Mouse (Mus musculus) midbrain, postnatal 0 days (tissue): ENCODE results near the gene Spp2. TPM values are rescaled to one million over a fixed set of nuclear protein-coding genes. Genes with fewer than 3 reads are reported as not detected.

Experiments
- ATAC-seq: fragments of 200-750 bp; cut with Nextera tagmentation; 2 replicates; pipeline ENCODE4 v1.8.0; 2017; ENCODE audit warnings: moderate number of reproducible peaks, mild to moderate bottlenecking, moderate TSS enrichment, moderate library complexity; ENCODE audit not compliant: low FRiP score
- DNase-seq: peaks from one replicate; pipeline ENCODE4 v3.0.0-alpha.2; 2015; ENCODE audit warnings: low spot score
- H3K27ac ChIP-seq: fragments of 300-500 bp; sonication (generic); 2 replicates; pipeline ENCODE4 v1.5.1; 2014; ENCODE audit warnings: low read depth, mild to moderate bottlenecking, low read length, mixed read lengths
- H3K27me3 ChIP-seq: fragments of 300-500 bp; sonication (generic); 2 replicates; pipeline ENCODE4 v1.6.1; 2014; ENCODE audit warnings: low read length, control low read depth, mixed read lengths; ENCODE audit not compliant: insufficient read depth
- H3K36me3 ChIP-seq: fragments of 300-500 bp; sonication (generic); 2 replicates; pipeline ENCODE4 v1.6.1; 2014; ENCODE audit warnings: low read length, control low read depth, mixed read lengths; ENCODE audit not compliant: insufficient read depth
- H3K4me1 ChIP-seq: fragments of 300-500 bp; sonication (generic); 2 replicates; pipeline ENCODE4 v1.6.1; 2014; ENCODE audit warnings: mild to moderate bottlenecking, control low read depth, antibody characterized with exemption, low read length, mixed read lengths; ENCODE audit not compliant: insufficient read depth
- H3K4me2 ChIP-seq: fragments of 300-500 bp; sonication (generic); 2 replicates; pipeline ENCODE4 v1.6.1; 2014; ENCODE audit warnings: low read depth, mild to moderate bottlenecking, low read length, mixed read lengths; ENCODE audit not compliant: poor library complexity, severe bottlenecking
- H3K4me3 ChIP-seq: fragments of 300-500 bp; sonication (generic); 2 replicates; pipeline ENCODE4 v1.5.1; 2014; ENCODE audit warnings: low read depth, mild to moderate bottlenecking, low read length, moderate library complexity
- H3K9ac ChIP-seq: fragments of 300-500 bp; sonication (generic); replicated peaks from 2 replicates; pipeline ENCODE4 v1.6.1; 2014; ENCODE audit warnings: mild to moderate bottlenecking, low read length, moderate library complexity, mixed read lengths; ENCODE audit not compliant: poor library complexity, severe bottlenecking
- H3K9me3 ChIP-seq: fragments of 300-500 bp; sonication (generic); 2 replicates; pipeline ENCODE4 v1.6.1; 2016; ENCODE audit warnings: low read length, control low read depth
- CTCF ChIP-seq: IDR thresholded peaks from 2 replicates; pipeline ENCODE4 v1.5.1; 2016; ENCODE audit warnings: antibody characterized with exemption, mild to moderate bottlenecking
- WGBS: fragments of 180-500 bp; shearing (Covaris S2); extraction: QIAGEN DNeasy Blood & Tissue Kit; methylation state at CpG from one replicate; pipeline ENCODE4 v1.1.7; 2014; 5-methylcytosine and 5-hydroxymethylcytosine counted together
- polyA plus RNA-seq: library from polyadenylated mRNA; unstranded; fragments of >200 nt; fragmentation: Nextera tagmentation; extraction: Ambion mirVana; gene quantifications from 2 replicates; pipeline ENCODE4 v1.2.1, GENCODE M21; 2015
- total RNA-seq: library from RNA; depleted of rRNA; stranded (reverse); fragments of >200 nt; gene quantifications from 2 replicates; pipeline ENCODE4 v1.2.3, GENCODE M21; 2014; rRNA removed

The Spp2 gene
- total RNA-seq (2.8 TPM in 1 of 2 replicates, not detected in the other), polyA plus RNA-seq (1.3 and 2.4 TPM in 2 replicates)

GRCm38 (mm10) chr1:88406807-88407198 is at the start of gene Spp2:
Spp2 (plus strand) TSS chr1:88406961.
- Histone ChIP-seq H3K27ac (0 out of 2 replicates have a peak within 1 kb of the TSS, but pooled peaks have one; percentile 38), H3K9me3 (no peaks in the 10 kb centered on the region), H3K36me3 (no peaks in the 10 kb centered on the region), H3K4me3 (no peak within 1 kb of the TSS), H3K4me2 (no peak within 1 kb of the TSS), H3K27me3 (no peaks in the 10 kb centered on the region), H3K4me1 (no peaks in the 10 kb centered on the region), H3K9ac (no peak within 1 kb of the TSS)
- no peak for ATAC-seq
- no peak for DNase-seq
- WGBS, result 82% methylated on average over 5 of the region's 5 CpGs
- no peak for TF ChIP-seq CTCF

DNA sequence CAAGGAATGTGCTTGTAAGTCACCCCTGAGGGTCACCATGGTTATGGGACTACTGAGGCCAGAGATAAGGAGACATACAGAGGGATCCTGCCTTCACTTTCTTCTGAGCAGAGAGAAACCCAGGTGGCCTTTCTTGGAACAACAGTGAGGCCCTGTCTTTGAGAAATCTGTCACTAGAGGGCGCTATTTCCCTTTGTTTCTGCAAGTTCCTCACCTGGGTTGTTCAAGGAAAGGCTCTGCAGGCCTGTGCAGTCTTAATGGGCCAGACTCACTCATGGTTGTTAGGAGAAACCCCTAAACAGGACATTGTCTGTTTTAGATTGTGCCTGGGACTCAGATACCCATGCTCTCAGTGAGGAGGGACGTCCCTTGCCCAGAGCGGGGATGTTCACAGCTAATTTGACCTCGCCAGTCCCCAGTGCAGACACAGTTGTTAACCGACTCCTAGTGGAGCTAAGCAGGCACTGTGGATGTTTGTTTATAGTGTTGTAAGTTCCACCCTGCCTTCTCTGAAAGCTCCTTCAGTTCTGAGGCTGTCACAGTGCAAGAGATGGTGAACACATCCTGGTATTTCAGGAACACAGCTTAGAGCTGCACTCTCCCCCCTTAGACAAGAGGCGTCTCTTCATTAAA is 49.2 kb upstream of the Spp2 start:
- no peak overlapping the region for H3K27ac ChIP-seq

GRCm38 (mm10) chr1:88358102-88358654 is 48.6 kb upstream of the Spp2 start:
- peak; percentile 14 for DNase-seq

More for the DNA sequence above, 49.2 kb upstream of the Spp2 start:
- Histone ChIP-seq H3K9me3 (no peaks in the 10 kb centered on the region), H3K9ac (no peak overlapping the region), H3K36me3 (no peaks in the 10 kb centered on the region), H3K4me1 (no peaks in the 10 kb centered on the region), H3K4me2 (no peak overlapping the region), H3K27me3 (no peaks in the 10 kb centered on the region), H3K4me3 (no peak overlapping the region)
- ATAC-seq, result peak; percentile 75
- peak; percentile 93 for TF ChIP-seq CTCF
- DNase-seq, result peak; percentile 93
- WGBS, result 65% methylated on average over 6 of the region's 6 CpGs

GRCm38 (mm10) chr1:88361085-88361484 is 45.7 kb upstream of the Spp2 start:
- Histone ChIP-seq H3K27me3 (no peaks in the 10 kb centered on the region), H3K36me3 (no peaks in the 10 kb centered on the region), H3K4me3 (no peak overlapping the region), H3K27ac (no peak overlapping the region), H3K4me2 (no peak overlapping the region), H3K9me3 (no peaks in the 10 kb centered on the region), H3K4me1 (no peaks in the 10 kb centered on the region), H3K9ac (no peak overlapping the region)
- ATAC-seq, result no peak
- 56% methylated on average over 4 of the region's 4 CpGs for WGBS
- TF ChIP-seq CTCF, result no peak
- DNase-seq, result no peak

More at GRCm38 (mm10) chr1:88358102-88358654, 48.6 kb upstream of the Spp2 start:
- no peak overlapping the region for H3K9ac ChIP-seq
- no peaks in the 10 kb centered on the region for H3K9me3 ChIP-seq
- H3K36me3 ChIP-seq, result no peaks in the 10 kb centered on the region
- no peaks in the 10 kb centered on the region for H3K4me1 ChIP-seq
- no peak overlapping the region for H3K4me3 ChIP-seq
- 83% methylated on average over 7 of the region's 7 CpGs for WGBS
- H3K27me3 ChIP-seq, result no peaks in the 10 kb centered on the region
- no peak for TF ChIP-seq CTCF
- no peak overlapping the region for H3K4me2 ChIP-seq
- ATAC-seq, result no peak
- no peak overlapping the region for H3K27ac ChIP-seq

GRCm38 (mm10) chr1:88366881-88367644 is 39.7 kb upstream of the Spp2 start:
- DNase-seq (peak; percentile 13), ATAC-seq (no peak)
- no peak overlapping the region for H3K4me3 ChIP-seq
- H3K4me1 ChIP-seq, result no peaks in the 10 kb centered on the region
- no peaks in the 10 kb centered on the region for H3K36me3 ChIP-seq
- peak; percentile 43 for TF ChIP-seq CTCF
- H3K4me2 ChIP-seq, result no peak overlapping the region
- 83% methylated on average over 11 of the region's 11 CpGs for WGBS
- no peak overlapping the region for H3K27ac ChIP-seq
- H3K9me3 ChIP-seq, result no peaks in the 10 kb centered on the region
- H3K9ac ChIP-seq, result no peak overlapping the region
- no peaks in the 10 kb centered on the region for H3K27me3 ChIP-seq

DNA sequence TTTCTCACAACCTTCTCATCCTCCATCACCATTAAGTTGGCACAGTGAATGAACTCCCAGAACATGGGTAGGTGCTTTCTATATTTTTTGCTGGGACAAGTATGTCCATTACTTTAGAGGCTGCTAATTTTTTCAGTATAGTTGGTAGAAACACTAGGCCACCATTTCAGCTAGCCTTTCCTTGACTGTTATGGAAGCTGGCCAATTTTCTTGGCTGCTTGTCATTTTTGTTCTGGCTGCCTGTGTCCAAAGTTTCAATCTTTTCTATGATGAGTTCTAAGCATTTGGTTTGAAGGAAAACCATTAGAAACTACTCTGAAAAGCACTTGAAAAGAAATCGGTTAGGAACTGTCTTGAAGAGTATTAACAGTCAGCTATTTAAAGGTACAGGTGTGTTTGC is 28.3 kb upstream of the Spp2 start:
- no peaks in the 10 kb centered on the region; the same call in 1 of the 2 replicates for H3K27me3 ChIP-seq
- H3K27ac ChIP-seq, result no peak overlapping the region
- ATAC-seq (no peak), DNase-seq (no peak)
- no peaks in the 10 kb centered on the region for H3K4me1 ChIP-seq
- no peaks in the 10 kb centered on the region for H3K36me3 ChIP-seq
- no peaks in the 10 kb centered on the region for H3K9me3 ChIP-seq
- no peak overlapping the region for H3K4me2 ChIP-seq
- TF ChIP-seq CTCF, result no peak
- H3K4me3 ChIP-seq, result no peak overlapping the region
- no peak overlapping the region for H3K9ac ChIP-seq
- 89% methylated on average over 1 of the region's 1 CpGs for WGBS
